ENCODE assay signal across 8 mouse cellular contexts in genomic region chr3:107986041-107986562, GRCm38 (mm10). TPM values are rescaled to one million over a fixed set of nuclear protein-coding genes. Genes with fewer than 3 reads are reported as not detected.
A peak's percentile ranks its signal among the peaks of the same experiment; 100 is the strongest.
DNase-seq lines count a peak whose midpoint lies in the region; ATAC-seq and TF ChIP-seq lines count a peak whose summit lies in the region.

TSS of gene Gstm2 (minus strand) at chr3:107986453.

- intact Hi-C loops in left cerebral cortex, postnatal 10 days (cut with DNase I): no loop called here

- no peak for DNase-seq in midbrain, embryonic 10.5 days (ENCODE audit: low spot score)
- no peak for DNase-seq in midbrain, postnatal 0 days (ENCODE audit: low spot score)
- DNase-seq in embryonic facial prominence, embryonic 10.5 days (ENCODE audit: low spot score): peak; percentile 51
- peak; percentile 82 for DNase-seq in heart, postnatal 0 days (ENCODE audit: low spot score)
- DNase-seq in retina, postnatal 1 day: peak; percentile 44
- DNase-seq in left cerebral cortex, postnatal 10 days (ENCODE audit: extremely low spot score in 1 of 2, low spot score in 2 of 2): no peak
- no peak for DNase-seq in thymus, postnatal 25 days

- no peak within 1 kb of the TSS for H3K9ac ChIP-seq in midbrain, postnatal 0 days (replicated peaks; ENCODE audit: low read length, poor library complexity, severe bottlenecking)
- peak within 1 kb of the TSS; percentile 29 for H3K9ac ChIP-seq in heart, postnatal 0 days (replicated peaks; ENCODE audit: low read depth, low read length)
- 0 out of 2 replicates have a peak within 1 kb of the TSS, but pooled peaks have one; percentile 43 for H3K9ac ChIP-seq in limb, embryonic 13.5 days

- TF ChIP-seq EP300 in heart, postnatal 0 days (IDR thresholded peaks at IDR 0.05; ENCODE audit: low read depth): no peak

- H3K4me1 ChIP-seq in midbrain, embryonic 10.5 days: peaks cover 9% of the 10 kb centered on the region; the same call in 1 of the 2 replicates
- no peaks in the 10 kb centered on the region for H3K4me1 ChIP-seq in midbrain, postnatal 0 days (ENCODE audit: insufficient read depth, low read length)
- H3K4me1 ChIP-seq in embryonic facial prominence, embryonic 10.5 days: peaks cover 12% of the 10 kb centered on the region
- H3K4me1 ChIP-seq in heart, postnatal 0 days (ENCODE audit: control insufficient read depth, insufficient read depth): 0 out of 2 replicates have a peak, but pooled peaks cover 12% of the 10 kb centered on the region
- peaks cover 10% of the 10 kb centered on the region for H3K4me1 ChIP-seq in limb, embryonic 13.5 days

- 68% methylated on average over 8 of the region's 8 CpGs for WGBS in midbrain, embryonic 10.5 days
- WGBS in midbrain, postnatal 0 days: 69% methylated on average over 8 of the region's 8 CpGs
- WGBS in embryonic facial prominence, embryonic 10.5 days: 62% methylated on average over 8 of the region's 8 CpGs
- WGBS in heart, postnatal 0 days: 23% methylated on average over 8 of the region's 8 CpGs
- WGBS in limb, embryonic 13.5 days: 46% methylated on average over 8 of the region's 8 CpGs

- no peak for TF ChIP-seq CTCF in midbrain, postnatal 0 days (IDR thresholded peaks at IDR 0.05)
- TF ChIP-seq CTCF in heart, postnatal 0 days (IDR thresholded peaks at IDR 0.05; ENCODE audit: low read depth): no peak

- H3K9me3 ChIP-seq in midbrain, embryonic 10.5 days (replicated peaks): no peaks in the 10 kb centered on the region
- H3K9me3 ChIP-seq in midbrain, postnatal 0 days (ENCODE audit: low read length): no peaks in the 10 kb centered on the region
- no peaks in the 10 kb centered on the region for H3K9me3 ChIP-seq in embryonic facial prominence, embryonic 10.5 days
- H3K9me3 ChIP-seq in heart, postnatal 0 days (replicated peaks; ENCODE audit: control insufficient read depth, low read length): no peaks in the 10 kb centered on the region
- no peaks in the 10 kb centered on the region for H3K9me3 ChIP-seq in limb, embryonic 13.5 days

- H3K36me3 ChIP-seq in midbrain, embryonic 10.5 days: no peaks in the 10 kb centered on the region
- H3K36me3 ChIP-seq in midbrain, postnatal 0 days (ENCODE audit: insufficient read depth, low read length): no peaks in the 10 kb centered on the region
- no peaks in the 10 kb centered on the region for H3K36me3 ChIP-seq in embryonic facial prominence, embryonic 10.5 days (replicated peaks)
- no peaks in the 10 kb centered on the region for H3K36me3 ChIP-seq in heart, postnatal 0 days (replicated peaks; ENCODE audit: control insufficient read depth, insufficient read depth, low read length)
- no peaks in the 10 kb centered on the region for H3K36me3 ChIP-seq in limb, embryonic 13.5 days

- no peaks in the 10 kb centered on the region for H3K27me3 ChIP-seq in midbrain, embryonic 10.5 days (ENCODE audit: low read depth, poor library complexity, severe bottlenecking)
- H3K27me3 ChIP-seq in midbrain, postnatal 0 days (ENCODE audit: insufficient read depth, low read length): no peaks in the 10 kb centered on the region
- no peaks in the 10 kb centered on the region for H3K27me3 ChIP-seq in embryonic facial prominence, embryonic 10.5 days (replicated peaks; ENCODE audit: low read depth, poor library complexity, severe bottlenecking)
- no peaks in the 10 kb centered on the region for H3K27me3 ChIP-seq in heart, postnatal 0 days (ENCODE audit: control insufficient read depth, insufficient read depth, low read length)
- no peaks in the 10 kb centered on the region for H3K27me3 ChIP-seq in limb, embryonic 13.5 days

- no peak within 1 kb of the TSS for H3K27ac ChIP-seq in midbrain, embryonic 10.5 days (replicated peaks)
- H3K27ac ChIP-seq in midbrain, postnatal 0 days (ENCODE audit: low read depth, low read length): no peak within 1 kb of the TSS
- H3K27ac ChIP-seq in embryonic facial prominence, embryonic 10.5 days (replicated peaks): no peak within 1 kb of the TSS
- H3K27ac ChIP-seq in heart, postnatal 0 days (ENCODE audit: low read depth): peak within 1 kb of the TSS; percentile 65
- H3K27ac ChIP-seq in limb, embryonic 13.5 days: no peak within 1 kb of the TSS

- no peak for ATAC-seq in midbrain, postnatal 0 days (ENCODE audit: low FRiP score)
- ATAC-seq in heart, postnatal 0 days (ENCODE audit: insufficient read depth, low read depth): peak; percentile 93
- peak; percentile 82 for ATAC-seq in limb, embryonic 13.5 days (ENCODE audit: low FRiP score, low read depth)

- H3K4me2 ChIP-seq in midbrain, postnatal 0 days (ENCODE audit: low read depth, low read length, poor library complexity, severe bottlenecking): no peak within 1 kb of the TSS
- H3K4me2 ChIP-seq in heart, postnatal 0 days (ENCODE audit: low read depth, low read length): peak within 1 kb of the TSS; percentile 52
- H3K4me2 ChIP-seq in limb, embryonic 13.5 days (replicated peaks): peak within 1 kb of the TSS; percentile 54

- H3K4me3 ChIP-seq in midbrain, embryonic 10.5 days: no peak within 1 kb of the TSS; the same call in 1 of the 2 replicates
- H3K4me3 ChIP-seq in midbrain, postnatal 0 days (ENCODE audit: low read depth, low read length): no peak within 1 kb of the TSS
- peak within 1 kb of the TSS; percentile 38; the same call in 1 of the 2 replicates for H3K4me3 ChIP-seq in embryonic facial prominence, embryonic 10.5 days
- H3K4me3 ChIP-seq in heart, postnatal 0 days (ENCODE audit: low read depth, low read length): peak within 1 kb of the TSS; percentile 30
- peak within 1 kb of the TSS; percentile 29 for H3K4me3 ChIP-seq in limb, embryonic 13.5 days

RNA-seq across cellular contexts. Expression of gene Gstm2, which starts in this region (rescaled TPM):
- 11.6 and 12.6 TPM in 2 replicates for polyA plus RNA-seq in midbrain, embryonic 10.5 days (2016; fragmentation: Nextera tagmentation; extraction: Ambion mirVana)
- total RNA-seq in midbrain, postnatal 0 days (2014; rRNA removed): 8.5 and 10.2 TPM in 2 replicates
- 13.0 and 14.8 TPM in 2 replicates for polyA plus RNA-seq in midbrain, postnatal 0 days (2015; fragmentation: Nextera tagmentation; extraction: Ambion mirVana)
- polyA plus RNA-seq in embryonic facial prominence, embryonic 10.5 days (2016; fragmentation: Nextera tagmentation; extraction: Ambion mirVana): 21.0 and 21.8 TPM in 2 replicates
- total RNA-seq in heart, postnatal 0 days (2014; rRNA removed; ENCODE audit: low replicate concordance): 69.6 and 95.4 TPM in 2 replicates
- polyA plus RNA-seq in heart, postnatal 0 days (2015; fragmentation: Nextera tagmentation; extraction: Ambion mirVana): 94.2 and 97.9 TPM in 2 replicates
- 46.7 and 52.1 TPM in 2 replicates for polyA plus RNA-seq in limb, embryonic 13.5 days (2015; fragmentation: Nextera tagmentation; extraction: Ambion mirVana)
- total RNA-seq in left cerebral cortex, postnatal 10 days (2021): 1 to 10 TPM; 2.5 to 3.7 TPM

Comparison
In these comparisons a context has a peak if more than half of its experiments do, and no peak if none do; other contexts are left out.
1. DNase-seq: peak in embryonic facial prominence, embryonic 10.5 days (single experiment), heart, postnatal 0 days (single experiment) and retina, postnatal 1 day (single experiment); none in midbrain, embryonic 10.5 days (single experiment), midbrain, postnatal 0 days (single experiment), left cerebral cortex, postnatal 10 days (0 of 2) and thymus, postnatal 25 days (single experiment).
2. H3K4me3 ChIP-seq: peak in embryonic facial prominence, embryonic 10.5 days (single experiment), heart, postnatal 0 days (single experiment) and limb, embryonic 13.5 days (single experiment); none in midbrain, embryonic 10.5 days (single experiment) and midbrain, postnatal 0 days (single experiment).